Mouse (Mus musculus) liver, postnatal 0 days (tissue): Measurements from ENCODE around the gene Olfr901. TPM values are rescaled to one million over a fixed set of nuclear protein-coding genes. Genes with fewer than 3 reads are reported as not detected.
"Not testable (repeated sequence)": the region's sequence is repeated elsewhere in the genome, so short reads cannot be mapped to it uniquely, and the experiment has no call there.

ENCODE experiments used
- ATAC-seq: fragments of 200-750 bp; cut with Nextera tagmentation; 2 replicates; pipeline ENCODE4 v1.8.0; 2017; ENCODE audit warnings: mild to moderate bottlenecking, moderate library complexity
- DNase-seq: peaks from one replicate; pipeline ENCODE4 v3.0.0-alpha.2; 2016
- H3K27ac ChIP-seq: fragments of 300-500 bp; sonication (generic); 2 replicates; pipeline ENCODE4 v1.5.1; 2014; ENCODE audit warnings: antibody characterized with exemption, moderate library complexity, mild to moderate bottlenecking, low read depth
- H3K27me3 ChIP-seq: fragments of 300-500 bp; sonication (generic); 2 replicates; pipeline ENCODE4 v1.6.1; 2014; ENCODE audit warnings: low read length, control low read depth, mixed read lengths; ENCODE audit not compliant: insufficient read depth
- H3K36me3 ChIP-seq: fragments of 300-500 bp; sonication (generic); replicated peaks from 2 replicates; pipeline ENCODE4 v1.6.1; 2014; ENCODE audit warnings: mild to moderate bottlenecking, control low read depth, low read length, moderate library complexity, mixed read lengths; ENCODE audit not compliant: insufficient read depth
- H3K4me1 ChIP-seq: fragments of 300-500 bp; sonication (generic); 2 replicates; pipeline ENCODE4 v1.6.1; 2014; ENCODE audit warnings: antibody characterized with exemption, mild to moderate bottlenecking, control low read depth; ENCODE audit not compliant: insufficient read depth
- H3K4me2 ChIP-seq: fragments of 300-500 bp; sonication (generic); 2 replicates; pipeline ENCODE4 v1.6.1; 2014; ENCODE audit warnings: low read depth, mild to moderate bottlenecking, low read length, moderate library complexity, mixed read lengths
- H3K4me3 ChIP-seq: fragments of 300-500 bp; sonication (generic); 2 replicates; pipeline ENCODE4 v1.5.1; 2014; ENCODE audit warnings: low read depth, low read length
- H3K9ac ChIP-seq: fragments of 300-500 bp; sonication (generic); replicated peaks from 2 replicates; pipeline ENCODE4 v1.6.1; 2014; ENCODE audit warnings: mild to moderate bottlenecking, moderate library complexity
- H3K9me3 ChIP-seq: fragments of 300-500 bp; sonication (generic); 2 replicates; pipeline ENCODE4 v1.6.1; 2016; ENCODE audit warnings: mild to moderate bottlenecking, control low read depth, low read length, mixed read lengths
- CTCF ChIP-seq: sonication (generic); IDR thresholded peaks from 2 replicates; pipeline ENCODE4 v1.5.1; 2016; ENCODE audit warnings: antibody characterized with exemption, low read depth
- EP300 ChIP-seq: IDR thresholded peaks from 2 replicates; pipeline ENCODE4 v1.6.1; 2016; ENCODE audit warnings: antibody characterized with exemption, low read depth, mild to moderate bottlenecking
- WGBS: fragments of 180-500 bp; shearing (Covaris S2); extraction: QIAGEN DNeasy Blood & Tissue Kit; methylation state at CpG from one replicate; pipeline ENCODE4 v1.1.7; 2014; ENCODE audit not compliant: insufficient replicate concordance; 5-methylcytosine and 5-hydroxymethylcytosine counted together
- polyA plus RNA-seq: library from polyadenylated mRNA; unstranded; fragments of >200 nt; fragmentation: Nextera tagmentation; extraction: Ambion mirVana; gene quantifications from 2 replicates; pipeline ENCODE4 v1.2.1, GENCODE M21; 2015

Gene Olfr901
- polyA plus RNA-seq, result not detected in 2 replicates

DNA sequence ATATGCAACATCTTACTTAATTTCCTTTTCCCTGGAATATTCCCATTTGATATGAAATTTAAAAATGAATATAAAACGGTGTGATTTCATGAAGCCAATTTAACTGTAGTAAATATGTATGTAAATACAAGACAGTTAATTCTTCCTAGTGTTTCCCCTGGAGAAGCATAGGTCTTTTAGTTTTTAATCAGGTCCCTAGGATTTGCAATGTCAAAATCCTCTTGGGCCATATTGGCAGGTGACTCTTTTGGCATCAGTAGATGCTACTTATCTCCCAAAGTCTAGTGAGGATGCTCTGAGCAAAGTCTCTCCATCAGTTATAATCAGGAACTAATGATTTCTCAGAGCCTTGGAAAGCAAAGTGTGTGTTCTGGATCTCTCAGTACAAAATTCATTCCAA, at the start of gene Olfr901:
Gene Olfr901, plus strand, starts transcription at position 301 of the 400 bp plus-strand sequence.
- Histone ChIP-seq H3K9me3 (no peaks in the 10 kb centered on the region), H3K27me3 (no peaks in the 10 kb centered on the region), H3K27ac (no peak within 1 kb of the TSS), H3K4me2 (no peak within 1 kb of the TSS), H3K4me1 (no peaks in the 10 kb centered on the region), H3K4me3 (no peak within 1 kb of the TSS), H3K36me3 (no peaks in the 10 kb centered on the region), H3K9ac (no peak within 1 kb of the TSS)
- no peak for TF ChIP-seq CTCF
- TF ChIP-seq EP300, result no peak
- ATAC-seq (no peak), DNase-seq (no peak)
- WGBS, result 84% methylated on average over 1 of the region's 1 CpGs

DNA sequence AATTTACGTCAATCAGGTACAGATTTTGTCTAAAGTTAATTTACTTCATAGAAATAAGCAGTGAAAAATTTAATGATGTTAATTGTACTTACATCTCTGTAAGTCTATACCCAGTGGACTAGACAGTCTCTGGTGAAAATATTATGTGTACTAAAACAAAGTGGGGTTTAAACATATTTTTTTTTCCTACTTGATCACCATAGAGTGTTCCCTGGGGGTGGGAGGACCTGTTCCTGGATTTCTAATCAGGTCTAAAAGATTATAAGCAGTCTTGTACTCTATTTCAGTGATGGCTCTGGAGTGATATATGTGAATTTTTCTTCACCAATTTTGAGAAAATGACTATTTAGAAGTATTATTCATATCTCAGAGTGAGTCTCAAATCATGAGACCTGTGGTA, 27.9 kb upstream of the Olfr901 start, which contains the start of gene Olfr147:
Gene Olfr147, plus strand, starts transcription at position 301 of the 400 bp plus-strand sequence.
- no peaks in the 10 kb centered on the region for H3K9me3 ChIP-seq
- TF ChIP-seq EP300 (no peak), CTCF (no peak)
- WGBS, result 65% methylated on average over 1 of the region's 1 CpGs
- no peaks in the 10 kb centered on the region for H3K36me3 ChIP-seq
- H3K9ac ChIP-seq, result no peak within 1 kb of the TSS
- H3K4me1 ChIP-seq, result no peaks in the 10 kb centered on the region
- H3K27me3 ChIP-seq, result no peaks in the 10 kb centered on the region
- H3K4me3 ChIP-seq, result no peak within 1 kb of the TSS
- no peak for DNase-seq
- H3K27ac ChIP-seq, result no peak within 1 kb of the TSS
- no peak for ATAC-seq
- H3K4me2 ChIP-seq, result no peak within 1 kb of the TSS

- not testable (repeated sequence) for H3K4me2 ChIP-seq
- WGBS, result 87% methylated on average over 3 of the region's 3 CpGs
Measured at GRCm38 (mm10) chr9:38407502-38407901, 21.8 kb upstream of the Olfr901 start.

DNA sequence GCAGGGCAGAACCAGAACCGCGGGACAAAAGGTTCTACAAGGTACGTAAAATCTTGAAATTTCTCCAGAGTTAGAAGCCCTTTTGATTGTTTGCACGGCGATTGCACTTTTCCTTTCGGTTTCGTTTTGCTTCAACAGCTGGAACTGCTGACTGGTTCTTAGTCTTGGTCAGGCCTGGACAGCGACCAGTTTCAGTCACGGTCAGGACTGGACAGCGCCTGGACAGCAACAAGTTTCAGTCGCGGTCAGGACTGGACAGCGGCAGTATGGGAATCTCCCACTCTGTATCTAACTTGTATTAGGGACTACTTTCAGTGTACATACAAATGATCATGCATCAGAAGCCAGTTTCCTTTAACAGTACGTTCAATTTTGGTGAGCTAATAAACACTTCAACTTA, 15.8 kb upstream of the Olfr901 start:
- WGBS, result 83% methylated on average over 14 of the region's 14 CpGs
- not testable (repeated sequence) for H3K4me3 ChIP-seq, H3K9ac ChIP-seq, DNase-seq, H3K27ac ChIP-seq, H3K9me3 ChIP-seq, ATAC-seq, H3K27me3 ChIP-seq, H3K4me1 ChIP-seq, H3K4me2 ChIP-seq, H3K36me3 ChIP-seq

More at GRCm38 (mm10) chr9:38407502-38407901, 21.8 kb upstream of the Olfr901 start:
- H3K9ac ChIP-seq, ATAC-seq, H3K4me1 ChIP-seq, H3K9me3 ChIP-seq, DNase-seq, H3K36me3 ChIP-seq, H3K27ac ChIP-seq, H3K4me3 ChIP-seq, H3K27me3 ChIP-seq: not testable (repeated sequence)

DNA sequence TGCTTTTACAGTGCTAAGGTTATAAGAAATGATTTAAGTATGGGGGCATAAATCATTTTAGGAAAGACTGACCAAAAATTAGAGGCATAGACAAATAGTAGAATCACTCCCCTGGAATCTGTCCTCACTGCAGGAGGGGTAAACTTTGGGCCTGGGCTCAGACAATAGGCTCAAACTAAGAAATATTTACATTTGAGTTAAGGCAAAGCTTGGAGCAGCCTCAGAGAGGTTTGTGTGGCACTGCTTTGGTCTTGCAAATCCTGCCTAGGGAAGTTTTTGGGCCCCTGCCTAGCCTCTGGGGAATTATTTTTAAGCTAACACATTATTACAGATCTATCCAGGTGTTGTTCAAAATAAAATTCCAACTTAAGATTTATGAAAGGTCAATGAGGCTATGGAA, 5.5 kb upstream of the Olfr901 start:
- Histone ChIP-seq H3K4me3 (no peak overlapping the region), H3K9ac (no peak overlapping the region), H3K36me3 (no peaks in the 10 kb centered on the region), H3K27me3 (no peaks in the 10 kb centered on the region), H3K27ac (no peak overlapping the region), H3K9me3 (no peaks in the 10 kb centered on the region), H3K4me1 (no peaks in the 10 kb centered on the region), H3K4me2 (no peak overlapping the region)
- ATAC-seq (no peak), DNase-seq (no peak)
- TF ChIP-seq CTCF (no peak), EP300 (no peak)

GRCm38 (mm10) chr9:38427026-38427425, 2.2 kb upstream of the Olfr901 start:
- no peak overlapping the region for H3K4me2 ChIP-seq
- H3K27ac ChIP-seq, result no peak overlapping the region
- H3K4me3 ChIP-seq, result no peak overlapping the region
- no peaks in the 10 kb centered on the region for H3K27me3 ChIP-seq
- ATAC-seq, result no peak
- no peak for DNase-seq
- H3K36me3 ChIP-seq, result no peaks in the 10 kb centered on the region
- TF ChIP-seq CTCF (no peak), EP300 (no peak)
- no peaks in the 10 kb centered on the region for H3K9me3 ChIP-seq
- no peak overlapping the region for H3K9ac ChIP-seq
- H3K4me1 ChIP-seq, result no peaks in the 10 kb centered on the region
- WGBS, result 32% methylated on average over 1 of the region's 1 CpGs

DNA sequence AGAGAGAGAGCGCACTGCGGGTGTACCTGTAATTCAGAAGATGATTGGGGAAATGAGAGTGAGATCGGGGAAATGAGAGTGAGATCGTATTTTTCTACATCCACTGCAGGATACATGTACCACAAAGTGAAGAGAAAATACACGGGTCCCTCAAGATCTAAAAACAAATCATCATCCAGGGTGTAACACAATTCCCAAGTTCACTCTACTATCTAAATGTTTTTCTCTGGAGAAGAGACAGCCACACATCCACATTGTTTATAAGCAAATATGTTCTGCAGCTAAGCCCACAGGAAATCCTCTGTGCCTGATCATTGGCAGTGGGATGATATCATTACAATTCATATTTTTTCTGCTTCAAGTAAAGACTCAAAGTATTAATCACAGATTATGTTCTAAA, 18.1 kb downstream of the Olfr901 start, which contains the start of gene Olfr902:
Gene Olfr902, plus strand, starts transcription at position 301 of the 400 bp plus-strand sequence.
- ATAC-seq (no peak), DNase-seq (no peak)
- 77% methylated on average over 5 of the region's 5 CpGs for WGBS
- H3K27ac ChIP-seq, result no peak within 1 kb of the TSS
- H3K4me2 ChIP-seq, result no peak within 1 kb of the TSS
- H3K36me3 ChIP-seq, result no peaks in the 10 kb centered on the region
- H3K4me3 ChIP-seq, result no peak within 1 kb of the TSS
- H3K9me3 ChIP-seq, result no peaks in the 10 kb centered on the region
- no peaks in the 10 kb centered on the region for H3K4me1 ChIP-seq
- no peaks in the 10 kb centered on the region for H3K27me3 ChIP-seq
- no peak within 1 kb of the TSS for H3K9ac ChIP-seq
- no peak for TF ChIP-seq EP300
- TF ChIP-seq CTCF, result no peak
